Mouse (Mus musculus): ENCODE results near the gene Cldn10.
"Not testable (repeated sequence)": the region's sequence is repeated elsewhere in the genome, so short reads cannot be mapped to it uniquely, and the experiment has no call there.

The Cldn10 gene

GRCm38 (mm10) chr14:118783326-118783935, 4.3 kb upstream of the Cldn10 start:
- DNase-seq: no peak

GRCm38 (mm10) chr14:118790217-118790616, 2.5 kb downstream of the Cldn10 start:
- no peak for DNase-seq

- no peak for DNase-seq
These were observed 5.2 kb downstream of the Cldn10 start for GRCm38 (mm10) chr14:118792957-118793356.

GRCm38 (mm10) chr14:118793416-118793815, 5.7 kb downstream of the Cldn10 start:
- DNase-seq: no peak

- no peak for DNase-seq
These were observed 6.5 kb downstream of the Cldn10 start for GRCm38 (mm10) chr14:118794196-118794595.

- DNase-seq: no peak
These were observed 7.2 kb downstream of the Cldn10 start for GRCm38 (mm10) chr14:118794893-118795292.

- no peak for DNase-seq
These were observed 8.4 kb downstream of the Cldn10 start for GRCm38 (mm10) chr14:118795915-118796693.

GRCm38 (mm10) chr14:118796694-118797058, 9.0 kb downstream of the Cldn10 start:
- no peak for DNase-seq

- no peak for DNase-seq
These were observed 9.6 kb downstream of the Cldn10 start for GRCm38 (mm10) chr14:118797270-118797669.

GRCm38 (mm10) chr14:118799918-118800317, 12.2 kb downstream of the Cldn10 start:
- DNase-seq: no peak

GRCm38 (mm10) chr14:118803936-118804335, 16.2 kb downstream of the Cldn10 start:
- DNase-seq: no peak

GRCm38 (mm10) chr14:118804351-118804750, 16.6 kb downstream of the Cldn10 start:
- no peak for DNase-seq

GRCm38 (mm10) chr14:118807653-118808052, 19.9 kb downstream of the Cldn10 start:
- no peak for DNase-seq

- not testable (repeated sequence) for DNase-seq
These were observed 20.5 kb downstream of the Cldn10 start for GRCm38 (mm10) chr14:118808183-118808582.

GRCm38 (mm10) chr14:118809686-118810085, 22.0 kb downstream of the Cldn10 start:
- no peak for DNase-seq

- not testable (repeated sequence) for DNase-seq
These were observed 23.5 kb downstream of the Cldn10 start for GRCm38 (mm10) chr14:118811256-118811655.

- no peak for DNase-seq
These were observed 25.4 kb downstream of the Cldn10 start for GRCm38 (mm10) chr14:118813111-118813510.

- DNase-seq: peak; percentile 40
These were observed 28.8 kb downstream of the Cldn10 start for GRCm38 (mm10) chr14:118816503-118816902.

- DNase-seq: no peak
These were observed 32.4 kb downstream of the Cldn10 start for GRCm38 (mm10) chr14:118820111-118820510.

- DNase-seq: no peak
These were observed 35.1 kb downstream of the Cldn10 start for GRCm38 (mm10) chr14:118822816-118823215.

- no peak for DNase-seq
These were observed 35.6 kb downstream of the Cldn10 start for GRCm38 (mm10) chr14:118823313-118823712.

GRCm38 (mm10) chr14:118826346-118826745, 38.6 kb downstream of the Cldn10 start:
- no peak for DNase-seq

- DNase-seq: no peak
These were observed 39.7 kb downstream of the Cldn10 start for GRCm38 (mm10) chr14:118827283-118827904.

Data from right cerebral cortex, postnatal 14 days (tissue).